Mouse (Mus musculus): ENCODE measurements around the gene Prf1.

DNA sequence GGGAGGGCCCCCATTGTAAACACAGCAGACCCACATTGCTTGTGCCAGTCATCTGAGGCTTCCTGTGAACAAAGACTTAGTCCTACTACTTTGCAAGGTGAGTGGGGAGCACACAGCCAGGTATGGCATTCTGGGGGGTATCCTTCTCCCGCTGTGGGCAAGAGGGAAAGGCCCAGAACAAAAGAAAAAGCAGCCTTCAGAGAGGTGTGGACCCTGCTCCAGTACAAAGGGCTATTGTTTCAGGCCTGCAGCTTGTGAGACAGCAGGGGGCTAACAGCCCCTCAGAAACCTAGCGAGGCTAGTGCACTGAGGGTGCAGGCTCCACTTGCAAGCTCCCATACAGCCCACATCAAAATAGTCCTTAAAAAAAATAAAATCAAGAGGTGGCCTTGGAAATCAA lies 47.7 kb upstream of the Prf1 start:
- TF ChIP-seq CTCF (IDR thresholded peaks at IDR 0.05; ENCODE audit: low read depth, low read length) (no peak), POLR2A (IDR thresholded peaks at IDR 0.05; ENCODE audit: borderline replicate concordance, low read depth, low read length) (no peak)
